Mouse (Mus musculus) frontal cortex, postnatal 14 days (tissue): ENCODE results near the gene Slc7a1.
"Not testable (repeated sequence)": the region's sequence is repeated elsewhere in the genome, so short reads cannot be mapped to it uniquely, and the experiment has no call there.

Source experiments
- DNase-seq, 2 experiments: peaks; one replicate each; pipeline ENCODE4 v3.0.0; 2022; ENCODE audit warnings: low spot score in 2 of 2

Gene Slc7a1

DNA sequence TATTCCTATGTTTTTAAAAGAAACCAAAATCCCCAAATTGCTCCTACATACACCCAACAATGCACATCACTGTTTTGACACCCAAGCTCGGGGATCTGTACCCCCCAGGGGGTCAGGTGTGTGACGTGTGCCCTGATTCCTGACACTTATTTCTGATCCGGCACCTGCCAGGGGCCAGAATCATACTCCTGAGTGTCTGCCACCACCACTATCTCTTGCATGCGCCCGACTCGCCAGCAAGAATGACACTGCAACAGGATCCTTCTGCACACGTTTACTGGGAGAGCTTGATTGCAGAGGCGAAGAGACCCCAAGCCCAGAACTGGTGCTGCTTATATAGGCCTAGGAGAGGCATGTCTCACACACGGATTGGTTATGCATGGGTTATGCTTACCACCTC is 73.4 kb downstream of the Slc7a1 start:
- DNase-seq = not testable (repeated sequence)

DNA sequence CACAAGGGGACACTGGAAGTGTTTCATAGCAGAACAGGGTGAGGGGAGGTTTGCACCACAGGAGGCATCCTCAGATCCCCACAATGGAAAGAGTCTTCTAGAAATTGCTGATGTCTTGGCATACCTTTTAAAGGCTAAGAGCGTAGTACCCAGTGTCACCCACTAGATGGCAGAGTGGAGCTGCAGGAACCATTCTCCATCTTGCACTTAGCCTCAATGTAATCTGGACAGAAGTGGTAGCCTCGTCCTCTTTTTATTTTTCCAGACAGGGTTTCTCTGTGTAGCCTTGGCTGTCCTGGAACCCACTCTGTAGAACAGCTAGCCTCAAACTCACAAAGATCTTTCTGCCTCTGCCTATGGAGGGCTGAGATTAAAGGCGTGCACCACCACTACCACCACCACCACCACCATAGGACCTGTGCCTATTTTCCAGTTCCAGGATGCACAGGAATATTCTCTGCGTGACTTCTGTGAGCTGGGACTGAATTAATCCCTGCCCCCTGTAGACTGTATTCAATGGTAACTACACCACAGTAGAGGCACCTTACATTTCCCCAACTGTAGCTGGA is 74.3 kb downstream of the Slc7a1 start:
- DNase-seq = peak in 1 of 2 experiments; percentile 45

DNA sequence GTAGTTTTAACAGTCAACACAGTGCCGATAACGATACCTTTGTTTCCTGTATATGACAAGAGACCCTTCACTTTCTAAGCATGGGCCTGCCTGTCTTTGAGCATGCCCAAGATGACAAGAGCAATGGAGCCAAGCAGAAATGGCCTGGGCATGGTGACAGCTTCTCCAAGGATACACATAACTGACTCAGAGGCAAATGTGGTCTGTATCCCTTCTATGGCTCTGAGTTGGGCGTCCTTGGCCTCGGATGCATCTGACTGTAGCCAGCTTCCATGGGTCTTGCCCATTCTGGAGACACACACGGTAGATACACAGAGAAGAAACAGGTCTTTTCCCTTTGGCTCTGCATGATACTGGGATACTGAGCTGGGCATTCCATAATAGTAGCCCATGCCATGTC is 84.8 kb downstream of the Slc7a1 start:
- DNase-seq = no peak

DNA sequence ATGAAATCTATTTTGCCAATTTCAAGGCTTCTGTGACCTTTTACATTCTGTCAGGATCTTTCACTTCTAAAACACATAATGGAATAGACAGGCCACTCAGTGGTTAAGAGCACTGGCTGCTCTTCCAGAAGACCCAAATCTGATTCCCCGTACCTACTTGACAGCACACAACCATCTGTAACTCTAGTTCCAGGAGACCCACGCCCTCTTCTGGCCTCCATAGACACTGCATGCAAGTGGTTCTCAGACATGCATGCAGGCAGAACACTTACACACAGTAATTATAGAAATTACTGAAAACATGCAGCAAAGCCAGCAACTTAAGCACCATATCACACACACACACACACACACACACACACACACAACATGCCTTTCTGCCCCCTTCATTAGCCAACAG is 87.3 kb downstream of the Slc7a1 start:
- no peak for DNase-seq

DNA sequence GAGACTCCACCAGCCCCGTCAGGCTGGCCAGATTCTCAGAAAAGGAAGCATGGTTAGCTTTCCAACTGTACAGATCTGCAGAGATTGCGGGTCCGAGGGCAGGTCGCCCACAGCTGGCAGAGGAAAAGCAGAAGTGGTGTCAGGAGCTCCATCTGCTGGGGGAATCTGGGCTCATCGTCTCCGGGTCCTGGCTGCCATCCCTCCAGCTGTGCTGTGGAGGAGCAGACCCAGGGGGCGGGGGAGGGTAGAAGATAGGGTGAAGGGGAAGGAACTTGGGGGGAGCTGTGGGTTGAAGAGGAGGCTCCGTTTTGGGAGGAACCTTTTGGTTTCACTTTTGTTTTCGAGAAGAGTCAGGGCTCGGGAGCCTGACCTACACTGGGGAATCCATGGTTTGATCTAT is 88.9 kb downstream of the Slc7a1 start:
- no peak for DNase-seq

DNA sequence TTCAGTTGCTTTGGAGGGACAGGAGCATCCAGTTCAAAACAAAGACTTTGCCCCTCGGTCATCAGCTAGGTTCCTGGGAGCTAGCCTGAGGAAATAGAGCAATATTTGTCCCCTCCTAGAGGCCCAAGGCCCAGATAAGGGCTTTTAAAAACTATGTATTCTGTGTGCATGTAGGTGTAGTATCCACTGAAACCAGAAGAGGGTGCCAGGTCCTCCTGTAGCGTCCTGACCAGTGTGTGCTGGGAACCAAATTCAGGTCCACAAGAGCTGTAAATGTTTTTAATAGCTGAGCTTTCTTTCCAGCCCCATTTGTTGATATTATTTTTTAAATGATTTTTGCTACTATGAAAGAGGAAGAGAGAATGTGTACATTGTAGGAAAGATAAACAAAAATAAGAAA is 95.6 kb downstream of the Slc7a1 start:
- no peak for DNase-seq

DNA sequence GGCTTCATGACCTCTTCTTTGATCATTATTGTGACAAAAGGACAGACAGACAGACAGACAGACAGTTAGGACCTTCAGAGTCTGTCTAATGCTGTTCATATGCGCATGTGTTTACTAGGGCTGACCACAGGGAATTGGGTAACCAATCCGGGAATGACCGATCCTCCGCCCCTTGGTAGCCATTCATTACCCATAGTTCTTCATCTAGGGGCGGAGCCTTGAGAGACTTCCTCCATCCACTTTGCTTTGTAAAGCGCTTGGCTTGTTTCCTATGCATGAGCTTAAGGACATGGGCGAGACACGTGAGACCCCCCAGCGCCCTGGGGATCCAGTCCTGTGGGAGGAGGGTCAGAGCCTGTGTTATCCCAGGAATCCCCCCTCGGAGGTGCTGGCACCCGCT is 96.7 kb downstream of the Slc7a1 start:
- DNase-seq = no peak

DNA sequence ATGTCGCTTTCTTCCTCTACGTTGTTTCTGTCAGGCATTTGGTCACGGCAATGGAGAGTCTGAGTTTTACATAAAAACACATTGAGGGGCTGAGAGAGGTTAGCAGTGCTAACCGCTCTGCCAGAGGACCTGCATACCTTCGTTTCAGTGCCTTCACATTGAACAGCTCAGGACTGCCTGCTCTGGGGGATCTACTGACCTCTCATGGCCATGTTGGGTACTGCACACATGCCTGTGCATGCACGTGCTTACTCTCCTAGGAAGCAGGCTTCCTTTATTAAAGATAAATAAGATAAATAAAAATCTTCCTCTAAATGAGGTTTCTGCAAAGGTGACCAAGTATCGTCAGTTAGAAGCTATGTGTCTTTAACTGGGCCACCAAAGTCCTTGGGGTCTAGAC is 106.4 kb downstream of the Slc7a1 start:
- DNase-seq = no peak

DNA sequence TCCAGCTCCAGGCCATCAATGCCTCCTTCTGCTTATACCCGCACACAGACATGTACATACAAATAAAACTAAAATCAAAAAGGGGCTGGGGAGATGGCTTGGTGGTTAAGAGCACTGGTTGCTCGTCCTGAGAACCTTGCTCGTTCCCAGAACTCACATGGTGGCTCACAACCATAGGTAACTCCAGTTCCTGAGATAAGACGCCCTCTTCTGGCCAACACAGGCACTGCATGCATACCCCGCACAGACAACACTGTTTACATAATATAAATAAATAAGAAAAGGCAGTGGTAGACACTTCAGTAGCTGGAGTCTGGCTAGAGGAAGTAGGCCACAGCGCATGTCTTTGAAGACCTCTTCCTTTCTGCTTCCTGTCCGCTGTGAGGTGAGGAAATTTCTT is 106.8 kb downstream of the Slc7a1 start:
- DNase-seq = no peak

DNA sequence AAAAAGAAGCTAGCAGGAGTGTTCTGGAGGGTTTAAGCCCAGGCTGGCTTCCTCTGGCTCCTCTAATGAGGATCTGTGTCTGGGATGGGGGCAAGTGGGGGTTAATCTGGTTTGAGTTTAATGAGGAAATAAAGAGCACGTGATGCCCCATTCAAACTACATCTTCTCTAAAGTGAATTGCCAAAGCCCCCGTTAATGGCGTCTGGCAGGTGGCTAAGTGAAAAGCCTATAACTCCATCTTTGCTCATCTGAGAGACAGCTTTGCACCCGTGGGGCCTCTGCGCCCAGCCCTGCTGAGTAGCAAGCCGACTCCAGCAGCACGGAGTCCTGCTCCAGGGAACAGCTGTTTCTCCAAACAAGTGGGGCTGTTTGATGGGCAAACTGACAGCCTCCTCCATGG is 109.8 kb downstream of the Slc7a1 start:
- no peak for DNase-seq

DNA sequence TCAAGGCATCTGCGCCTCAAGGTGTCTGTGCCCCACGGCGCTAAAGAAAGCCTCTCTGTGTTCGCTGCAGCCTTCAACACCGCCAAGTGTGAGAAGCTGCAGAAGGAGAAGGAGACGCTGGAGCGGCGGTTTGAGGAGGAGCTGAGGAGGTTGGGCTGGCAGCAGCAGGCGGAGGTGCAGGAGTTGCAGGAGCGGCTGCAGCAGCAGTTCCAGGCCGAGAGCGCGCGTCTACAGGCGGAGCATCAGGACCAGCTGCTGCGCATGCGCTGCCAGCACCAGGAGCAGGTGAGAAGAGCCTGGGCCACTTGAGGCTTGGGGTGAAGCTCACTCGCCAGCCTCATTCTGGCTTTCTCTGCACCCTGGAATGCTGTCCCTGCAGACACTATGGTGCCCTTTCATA is 110.9 kb downstream of the Slc7a1 start:
- DNase-seq = no peak

DNA sequence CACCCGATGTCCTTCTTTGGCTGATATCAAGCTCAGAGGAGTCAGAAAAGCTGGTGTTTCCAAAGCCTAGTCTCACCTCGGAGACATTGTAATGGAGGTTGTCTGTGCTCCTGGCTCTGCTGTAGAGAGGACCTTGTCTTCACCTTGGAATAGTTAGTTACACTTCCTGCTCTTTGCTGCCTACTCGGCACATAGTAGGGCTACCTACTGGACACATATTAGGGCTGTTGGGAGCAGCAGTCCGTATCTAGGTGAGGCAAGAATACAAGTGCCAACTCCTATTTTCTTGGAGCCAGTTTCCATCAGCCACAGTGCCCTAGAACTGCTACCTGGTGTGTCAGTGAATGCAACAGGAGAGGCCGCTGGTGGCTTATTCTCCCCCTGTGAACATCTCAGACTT is 112.2 kb downstream of the Slc7a1 start:
- no peak for DNase-seq

DNA sequence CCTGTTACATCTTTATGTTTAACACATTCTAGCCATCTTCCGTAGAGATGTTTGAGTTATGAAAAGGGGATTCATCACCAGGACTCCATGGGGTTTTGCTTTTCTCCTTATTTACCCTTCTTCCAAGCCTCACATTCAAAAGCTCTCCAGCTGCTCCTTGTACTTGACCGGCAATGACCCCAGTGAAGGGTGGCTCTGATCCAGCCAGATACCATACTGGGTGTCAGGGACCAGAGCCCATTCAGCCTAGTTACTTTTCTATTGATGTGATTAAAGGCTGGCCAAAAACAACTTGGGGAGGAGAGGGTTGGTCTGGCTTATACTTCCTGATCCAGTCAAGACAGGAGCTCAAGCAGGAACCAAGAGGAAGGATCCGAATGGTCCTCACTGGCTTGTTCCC is 116.1 kb downstream of the Slc7a1 start:
- DNase-seq = no peak

DNA sequence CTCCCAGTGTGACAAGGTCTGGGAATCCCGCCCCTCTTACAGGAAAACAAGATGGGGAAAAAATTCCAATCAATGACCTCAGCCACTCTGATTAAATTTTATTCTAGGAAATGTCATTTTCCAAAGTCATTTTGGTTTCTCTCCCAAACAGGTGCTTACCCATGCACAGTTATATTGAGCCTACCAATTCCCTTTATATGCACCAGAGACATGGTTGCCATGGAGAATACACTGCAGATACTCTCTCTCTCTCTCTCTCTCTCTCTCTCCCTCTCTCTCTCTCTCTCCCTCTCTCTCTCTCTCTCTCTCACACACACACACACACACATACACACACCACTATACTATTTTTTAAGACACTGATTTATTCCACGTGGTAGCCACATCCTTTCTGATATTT is 116.5 kb downstream of the Slc7a1 start:
- DNase-seq = no peak

DNA sequence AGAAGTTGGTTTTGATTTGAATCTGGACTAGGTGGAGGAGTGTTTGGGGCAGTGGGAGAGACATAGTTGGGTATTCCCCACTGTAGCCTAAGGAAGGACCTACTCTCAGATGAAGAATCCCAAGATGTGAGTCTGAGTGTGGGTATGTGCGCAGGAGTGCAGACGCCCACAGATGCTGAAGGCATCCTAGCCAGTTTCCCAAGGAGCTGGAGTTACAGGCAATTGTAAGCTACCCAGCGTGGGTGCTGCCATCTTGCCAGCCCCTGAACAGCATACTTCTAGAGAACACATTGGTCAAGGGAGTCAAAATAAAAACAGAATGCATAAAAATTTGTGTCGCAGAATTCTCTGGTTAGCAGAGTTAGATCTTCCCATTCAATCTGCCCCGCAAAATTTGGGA is 117.1 kb downstream of the Slc7a1 start:
- no peak for DNase-seq

DNA sequence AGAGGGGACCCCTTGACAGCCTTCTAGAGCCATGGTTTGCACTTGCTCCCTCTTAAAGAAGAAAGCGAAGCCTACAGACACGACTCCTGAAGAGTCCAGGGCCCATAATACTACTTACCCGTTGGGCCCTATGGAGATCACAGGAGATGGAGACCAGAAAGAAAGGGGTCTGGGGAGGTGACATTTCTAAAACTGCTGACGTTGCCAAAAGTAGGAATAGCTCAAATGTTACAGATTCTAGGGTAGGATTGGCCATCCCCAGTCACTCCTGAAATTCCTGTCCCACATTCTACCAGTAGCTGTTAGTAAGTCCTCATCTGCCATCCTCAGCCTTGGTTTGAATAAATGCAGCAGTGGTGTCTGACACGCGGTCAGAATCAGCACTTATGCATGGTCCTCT is 117.6 kb downstream of the Slc7a1 start:
- DNase-seq = no peak

DNA sequence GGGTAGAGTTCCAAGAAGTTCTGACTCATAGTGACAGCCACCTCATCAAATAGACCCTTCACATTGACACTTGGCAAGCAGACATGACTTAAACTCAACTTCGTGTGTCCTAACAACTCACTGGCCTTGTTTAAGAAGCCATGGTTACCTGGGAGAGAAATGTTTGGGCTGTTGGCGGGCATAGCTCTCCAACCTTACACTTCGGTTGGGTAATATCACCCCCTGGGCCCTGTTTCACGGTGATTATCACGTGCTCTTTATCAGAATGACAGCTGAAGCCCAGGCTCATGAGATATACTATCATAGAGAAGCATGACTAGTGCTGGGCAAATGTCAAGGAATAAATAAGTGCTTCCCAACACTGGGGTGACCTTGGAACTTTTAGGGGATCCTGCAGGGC is 119.4 kb downstream of the Slc7a1 start:
- DNase-seq = no peak

DNA sequence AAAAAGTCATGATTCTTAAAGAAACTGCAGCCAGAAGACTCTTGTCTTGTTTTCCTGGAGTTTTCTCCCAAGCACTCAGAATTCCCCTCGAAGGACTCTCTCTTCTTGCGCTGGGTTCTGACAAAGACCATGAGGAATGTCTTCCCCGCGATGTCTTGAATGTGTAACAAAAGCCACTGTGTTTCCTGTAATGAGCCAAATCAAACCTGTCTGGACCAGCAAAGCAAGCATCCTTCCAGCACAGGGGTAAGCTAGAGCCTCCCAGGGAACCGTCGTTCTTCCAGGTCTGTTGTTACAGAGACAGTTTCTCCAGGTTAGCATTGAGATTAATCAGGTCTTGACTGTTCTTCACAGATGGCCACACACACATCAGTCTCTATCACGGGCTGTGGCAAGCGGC is 121.5 kb downstream of the Slc7a1 start:
- DNase-seq = no peak
